Mouse (Mus musculus) liver, embryonic 16.5 days (tissue): ENCODE data around the gene Gm37419. TPM values are rescaled to one million over a fixed set of nuclear protein-coding genes. Genes with fewer than 3 reads are reported as not detected.

Experiments used
- ATAC-seq: fragments of 200-750 bp; cut with Nextera tagmentation; 2 replicates; pipeline ENCODE4 v1.8.0; 2017; ENCODE audit warnings: low read depth, mild to moderate bottlenecking, moderate number of reproducible peaks, moderate library complexity
- H3K27ac ChIP-seq: fragments of 300-500 bp; sonication (generic); 2 replicates; pipeline ENCODE4 v1.5.1; 2014; ENCODE audit warnings: mild to moderate bottlenecking, low read length
- H3K27me3 ChIP-seq: fragments of 300-500 bp; sonication (generic); 2 replicates; pipeline ENCODE4 v1.6.1; 2014; ENCODE audit warnings: low read depth, low read length, mixed read lengths; ENCODE audit not compliant: control insufficient read depth, insufficient read depth
- H3K36me3 ChIP-seq: fragments of 300-500 bp; sonication (generic); 2 replicates; pipeline ENCODE4 v1.6.1; 2014; ENCODE audit warnings: mild to moderate bottlenecking; ENCODE audit not compliant: control insufficient read depth, insufficient read depth
- H3K4me1 ChIP-seq: fragments of 300-500 bp; sonication (generic); 2 replicates; pipeline ENCODE4 v1.6.1; 2014; ENCODE audit warnings: low read depth, low read length, mixed read lengths; ENCODE audit not compliant: control insufficient read depth
- H3K4me2 ChIP-seq: fragments of 300-500 bp; sonication (generic); 2 replicates; pipeline ENCODE4 v1.6.1; 2014; ENCODE audit warnings: low read depth, low read length, mixed read lengths
- H3K4me3 ChIP-seq: fragments of 300-500 bp; sonication (generic); 2 replicates; pipeline ENCODE4 v1.5.1; 2014; ENCODE audit warnings: low read depth, mild to moderate bottlenecking, low read length
- H3K9ac ChIP-seq: fragments of 300-500 bp; sonication (generic); 2 replicates; pipeline ENCODE4 v1.6.1; 2014; ENCODE audit warnings: low read depth, low read length
- H3K9me3 ChIP-seq: fragments of 300-500 bp; sonication (generic); replicated peaks from 2 replicates; pipeline ENCODE4 v1.6.1; 2016; ENCODE audit warnings: low read length; ENCODE audit not compliant: control insufficient read depth
- WGBS: fragments of 180-500 bp; shearing (Covaris S2); extraction: QIAGEN DNeasy Blood & Tissue Kit; methylation state at CpG from one replicate; pipeline ENCODE4 v1.1.7; 2014; ENCODE audit not compliant: insufficient replicate concordance; 5-methylcytosine and 5-hydroxymethylcytosine counted together
- polyA plus RNA-seq: library from polyadenylated mRNA; unstranded; fragments of >200 nt; fragmentation: Nextera tagmentation; extraction: Ambion mirVana; gene quantifications from 2 replicates; pipeline ENCODE4 v1.2.1, GENCODE M21; 2015

Gm37419 gene
- polyA plus RNA-seq, 1 experiment from 2014 or later: not detected

DNA sequence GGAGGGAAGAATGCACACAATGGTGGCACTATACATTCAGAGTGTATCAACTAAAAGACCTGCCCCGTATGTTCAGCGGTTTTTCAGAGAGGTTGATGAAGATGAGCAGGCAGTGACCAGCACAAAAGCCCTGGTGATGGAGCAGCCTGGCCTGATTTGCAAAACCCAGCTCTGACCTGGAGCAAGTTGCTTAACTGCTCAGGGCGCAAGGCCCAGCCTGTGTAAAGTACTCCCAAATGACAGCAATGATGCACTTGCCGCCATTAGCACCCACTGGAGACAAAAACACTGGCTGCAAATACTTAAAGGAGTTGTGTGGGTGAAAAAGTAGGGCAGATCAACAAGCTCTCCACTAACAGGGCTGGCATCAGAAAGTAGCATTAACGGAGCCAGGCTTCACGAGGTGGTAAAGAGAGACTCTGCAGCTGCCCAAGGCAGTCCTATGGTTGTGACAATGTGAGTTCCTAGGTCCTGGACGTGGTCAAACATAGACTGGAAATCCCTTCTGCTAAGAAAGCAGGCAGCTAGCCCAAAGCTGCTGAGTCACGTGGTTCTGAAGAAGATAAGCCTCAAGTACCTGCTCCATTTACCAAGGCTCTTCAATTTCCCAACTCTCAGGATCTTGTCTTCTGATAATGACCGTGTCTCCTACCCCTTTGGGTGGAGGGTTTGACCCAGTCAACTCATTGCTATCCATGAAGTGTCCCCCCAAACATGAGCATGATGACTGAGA is 14.5 kb upstream of the Gm37419 start:
- Histone ChIP-seq H3K4me2 (no peak overlapping the region), H3K4me3 (no peak overlapping the region), H3K9ac (no peak overlapping the region), H3K4me1 (no peaks in the 10 kb centered on the region), H3K36me3 (no peaks in the 10 kb centered on the region), H3K27ac (no peak overlapping the region), H3K27me3 (no peaks in the 10 kb centered on the region), H3K9me3 (no peaks in the 10 kb centered on the region)
- no peak for ATAC-seq
- 60% methylated on average over 9 of the region's 9 CpGs for WGBS

DNA sequence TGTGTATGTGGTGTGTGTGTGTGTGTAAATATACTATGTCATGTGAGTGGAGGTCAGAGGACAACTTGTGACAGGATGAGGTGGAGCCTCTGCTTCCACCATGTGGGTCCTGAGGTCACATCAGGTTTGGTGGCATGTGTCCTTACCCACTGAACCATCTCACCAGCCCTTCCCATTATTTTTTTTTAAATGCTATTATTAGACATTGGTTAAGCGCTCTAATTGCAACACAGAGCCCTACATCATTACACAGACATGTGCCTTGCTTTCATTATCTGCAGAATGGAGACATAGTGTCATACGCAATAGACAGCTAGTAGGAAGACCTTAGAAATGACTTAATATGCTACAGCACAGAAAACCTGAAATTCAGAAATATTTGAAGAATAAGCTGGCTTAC is 12.1 kb upstream of the Gm37419 start:
- peaks cover 13% of the 10 kb centered on the region for H3K27me3 ChIP-seq
- H3K36me3 ChIP-seq: no peaks in the 10 kb centered on the region
- H3K4me2 ChIP-seq: no peak overlapping the region
- no peaks in the 10 kb centered on the region; the same call in 1 of the 2 replicates for H3K4me1 ChIP-seq
- no peak overlapping the region for H3K4me3 ChIP-seq
- H3K9ac ChIP-seq: no peak overlapping the region
- WGBS: 62% methylated on average over 2 of the region's 2 CpGs
- no peak; the same call in 1 of the 2 replicates for ATAC-seq
- H3K9me3 ChIP-seq: no peaks in the 10 kb centered on the region
- H3K27ac ChIP-seq: no peak overlapping the region

DNA sequence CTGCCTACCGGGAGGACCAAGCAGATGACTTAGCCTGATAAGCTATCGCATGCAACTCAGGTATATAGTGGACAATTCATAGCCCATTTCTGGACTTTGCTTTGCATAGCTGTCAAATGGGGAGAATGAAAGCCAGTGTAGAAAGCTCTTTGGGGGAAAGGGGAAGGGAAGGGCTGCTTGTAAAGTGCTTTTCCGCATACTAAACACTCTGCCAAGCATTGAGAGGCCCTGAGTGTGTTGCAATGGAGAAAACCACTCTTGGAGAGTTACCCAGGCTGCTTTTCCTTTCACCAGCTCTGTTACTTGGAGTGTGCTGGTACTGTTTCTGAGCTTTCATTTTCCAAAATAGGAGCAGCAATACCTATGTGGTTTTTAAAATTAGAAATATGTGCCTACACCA is 10.6 kb upstream of the Gm37419 start:
- no peak overlapping the region for H3K4me2 ChIP-seq
- H3K9ac ChIP-seq: no peak overlapping the region
- H3K4me3 ChIP-seq: no peak overlapping the region
- peaks cover 28% of the 10 kb centered on the region for H3K27me3 ChIP-seq
- H3K27ac ChIP-seq: no peak overlapping the region
- WGBS: 55% methylated on average over 3 of the region's 3 CpGs
- H3K9me3 ChIP-seq: no peaks in the 10 kb centered on the region
- H3K36me3 ChIP-seq: no peaks in the 10 kb centered on the region
- H3K4me1 ChIP-seq: no peaks in the 10 kb centered on the region; the same call in 1 of the 2 replicates
- ATAC-seq: no peak

DNA sequence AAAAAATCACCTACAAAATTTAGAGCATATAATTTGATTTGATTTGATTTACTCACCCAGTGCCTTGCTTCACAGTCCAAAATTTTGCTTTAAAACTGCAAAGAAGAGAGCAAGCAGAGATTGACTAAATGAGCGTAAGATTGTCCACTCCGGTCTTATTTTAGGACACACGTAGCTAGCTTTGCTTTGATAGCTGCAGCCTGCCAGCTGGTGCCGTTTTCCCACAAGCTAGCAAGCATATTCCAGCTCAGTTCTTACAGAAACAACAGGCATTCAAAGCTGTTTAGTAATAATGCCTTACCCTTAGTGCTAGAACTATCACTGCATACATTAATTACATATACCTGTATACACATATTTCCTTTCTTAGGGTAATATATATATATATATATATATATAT is 9.8 kb upstream of the Gm37419 start:
- Histone ChIP-seq H3K4me2 (no peak overlapping the region), H3K4me1 (no peaks in the 10 kb centered on the region; the same call in 1 of the 2 replicates), H3K4me3 (no peak overlapping the region), H3K36me3 (no peaks in the 10 kb centered on the region), H3K9me3 (no peaks in the 10 kb centered on the region), H3K27ac (no peak overlapping the region), H3K27me3 (peaks cover 36% of the 10 kb centered on the region), H3K9ac (no peak overlapping the region)
- WGBS: 71% methylated on average over 4 of the region's 4 CpGs
- ATAC-seq: no peak

DNA sequence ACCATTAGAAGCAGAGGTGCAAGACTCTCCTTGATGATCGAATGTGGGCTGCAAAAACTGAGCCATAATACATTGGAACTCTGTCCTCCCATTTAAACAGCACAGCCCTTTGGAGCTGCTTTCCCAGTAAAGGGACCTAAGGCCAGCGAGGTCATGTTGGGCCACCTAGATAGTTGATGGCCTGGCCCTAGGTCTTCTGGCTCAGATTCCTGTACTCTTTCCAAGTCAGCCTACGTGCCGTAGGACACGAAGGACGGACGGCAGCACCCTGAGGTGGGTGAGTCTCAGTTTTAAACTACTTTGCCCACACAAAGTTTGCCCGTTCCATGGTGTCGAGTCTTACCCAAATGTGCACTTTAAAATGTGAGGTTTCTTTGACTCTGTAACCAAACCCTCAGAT is 8.8 kb upstream of the Gm37419 start:
- 66% methylated on average over 9 of the region's 9 CpGs for WGBS
- H3K9me3 ChIP-seq: no peaks in the 10 kb centered on the region
- peaks cover 3% of the 10 kb centered on the region; the same call in 1 of the 2 replicates for H3K4me1 ChIP-seq
- H3K4me3 ChIP-seq: no peak overlapping the region
- no peak overlapping the region for H3K4me2 ChIP-seq
- ATAC-seq: no peak
- no peak overlapping the region for H3K9ac ChIP-seq
- peaks cover 45% of the 10 kb centered on the region for H3K27me3 ChIP-seq
- H3K27ac ChIP-seq: no peak overlapping the region
- H3K36me3 ChIP-seq: no peaks in the 10 kb centered on the region

DNA sequence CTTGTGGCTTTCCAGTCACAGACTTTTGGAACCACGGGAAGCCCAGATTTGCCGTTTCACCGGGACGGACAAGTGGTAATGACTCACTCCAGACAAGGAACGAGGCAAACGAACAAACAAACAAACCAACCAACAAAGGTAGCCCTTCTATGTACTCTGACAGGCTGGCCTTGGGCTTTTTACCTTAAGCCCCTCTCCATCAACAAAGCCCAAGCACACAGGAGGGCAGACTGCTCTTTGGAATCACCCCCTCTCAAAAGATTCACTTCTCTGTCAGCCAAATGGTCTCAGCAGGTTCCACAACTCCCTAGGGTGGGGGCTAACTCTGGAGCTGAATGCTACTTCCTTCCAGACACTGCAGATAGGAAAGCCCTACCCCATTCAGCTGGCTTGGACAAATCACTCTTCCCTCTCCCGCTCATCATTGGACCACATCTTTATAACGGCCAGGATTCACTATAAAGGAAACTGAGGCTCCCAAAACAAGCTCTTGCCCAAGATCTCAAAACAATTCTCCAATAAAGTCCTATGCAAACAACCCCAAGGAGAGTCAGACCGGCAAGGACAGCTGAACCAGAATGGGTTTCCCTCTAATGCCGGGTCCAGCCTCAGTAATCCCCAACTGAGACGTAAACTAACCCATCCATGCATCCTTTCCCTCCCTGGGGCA is 7.9 kb upstream of the Gm37419 start:
- no peaks in the 10 kb centered on the region for H3K36me3 ChIP-seq
- H3K27me3 ChIP-seq: peaks cover 54% of the 10 kb centered on the region
- H3K9ac ChIP-seq: no peak overlapping the region; the same call in 1 of the 2 replicates

DNA sequence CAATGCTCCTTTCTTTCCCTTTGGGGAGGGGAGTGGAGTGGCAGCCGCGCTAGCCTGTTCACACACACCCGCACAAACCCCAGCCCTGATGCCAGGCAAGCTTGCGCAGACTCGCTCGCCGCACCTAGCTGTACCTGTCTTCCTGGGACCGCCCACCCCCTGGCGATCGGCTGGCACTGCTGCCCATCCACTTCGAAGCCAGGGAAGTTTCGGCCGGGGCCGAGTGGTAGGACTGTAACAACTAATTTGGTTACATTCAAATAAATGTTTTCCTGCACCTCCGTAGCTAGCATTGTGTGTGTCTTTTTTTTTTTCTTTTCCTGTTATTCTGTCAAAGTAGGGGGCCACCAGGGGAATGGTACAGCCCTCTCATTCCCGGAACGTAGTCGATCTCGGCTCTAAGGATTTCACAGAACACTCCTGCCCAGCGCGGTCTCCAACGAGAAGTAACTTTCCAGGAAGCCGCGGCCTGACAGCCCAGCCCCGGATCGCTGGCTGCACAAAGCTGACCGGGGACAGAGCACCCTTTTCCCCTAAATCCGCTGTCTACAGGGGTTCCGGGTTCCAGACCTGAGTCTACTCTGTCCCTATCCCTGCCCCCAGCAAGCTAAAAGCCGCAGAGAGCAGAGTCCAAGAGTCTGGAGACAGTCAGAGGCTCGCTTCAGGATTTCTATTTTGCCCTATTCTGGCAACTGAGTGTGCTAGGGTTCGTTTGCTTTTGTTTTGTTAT is 7.1 kb upstream of the Gm37419 start:
- peak overlapping the region; percentile 20; the same call in 1 of the 2 replicates for H3K9ac ChIP-seq
- H3K27ac ChIP-seq: no peak overlapping the region
- WGBS: 1% methylated on average over 32 of the region's 32 CpGs
- peaks cover 62% of the 10 kb centered on the region for H3K27me3 ChIP-seq
- H3K4me2 ChIP-seq: peak overlapping the region; percentile 77
- H3K36me3 ChIP-seq: no peaks in the 10 kb centered on the region
- H3K4me1 ChIP-seq: peaks cover 3% of the 10 kb centered on the region; the same call in 1 of the 2 replicates
- ATAC-seq: no peak
- no peaks in the 10 kb centered on the region for H3K9me3 ChIP-seq
- peak overlapping the region; percentile 45 for H3K4me3 ChIP-seq

More for the DNA sequence above, 7.9 kb upstream of the Gm37419 start:
- peaks cover 3% of the 10 kb centered on the region; the same call in 1 of the 2 replicates for H3K4me1 ChIP-seq
- peak overlapping the region; percentile 77 for H3K4me2 ChIP-seq
- H3K9me3 ChIP-seq: no peaks in the 10 kb centered on the region
- no peak overlapping the region for H3K27ac ChIP-seq
- ATAC-seq: no peak
- WGBS: 5% methylated on average over 11 of the region's 11 CpGs
- H3K4me3 ChIP-seq: peak overlapping the region; percentile 45; the same call in 1 of the 2 replicates

DNA sequence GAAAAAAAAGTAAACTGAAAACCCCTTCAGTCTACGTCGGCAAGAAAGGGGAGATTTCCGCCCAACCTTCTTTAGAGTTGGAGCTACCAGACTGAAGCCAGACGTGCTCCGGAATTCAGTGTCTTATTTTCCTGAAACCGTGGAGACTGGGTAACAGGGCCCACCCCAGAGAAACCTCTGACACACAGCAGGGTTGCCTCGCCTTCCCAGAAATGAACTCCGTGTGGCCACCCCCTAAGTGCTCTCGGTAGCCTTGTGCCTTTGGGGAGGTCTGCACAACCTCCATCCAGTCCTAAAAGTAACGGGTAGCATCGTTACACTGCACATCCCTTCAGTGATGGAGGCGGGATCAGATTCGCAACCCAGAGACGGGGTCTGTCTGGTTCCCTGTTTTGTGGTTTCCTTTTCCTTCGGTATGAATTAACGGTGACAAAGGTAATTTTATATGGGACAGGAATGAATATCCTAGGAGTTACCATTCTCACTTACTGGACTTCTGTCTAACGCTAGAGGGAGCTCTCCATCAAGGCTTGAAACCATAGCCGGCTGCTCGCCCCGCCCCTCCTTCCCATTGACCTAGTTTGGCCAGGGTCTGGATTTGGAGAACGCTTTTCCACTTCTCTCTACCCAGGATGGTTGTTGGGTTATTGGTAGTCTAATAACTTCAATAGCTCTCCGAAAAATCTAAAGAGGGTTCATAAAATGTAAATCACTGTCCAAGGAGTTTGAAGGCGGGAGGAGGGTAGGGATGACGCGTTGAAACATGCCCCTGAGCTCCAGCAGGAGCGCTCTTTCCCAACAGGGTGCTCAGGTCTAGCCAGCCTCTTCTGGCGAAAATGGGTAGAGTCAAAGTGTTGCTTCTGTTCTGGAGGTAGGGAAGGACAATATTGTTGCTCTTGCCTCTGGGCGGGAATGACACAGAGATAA is 6.1 kb upstream of the Gm37419 start:
- 3% methylated on average over 28 of the region's 28 CpGs for WGBS
- Histone ChIP-seq H3K9ac (no peak overlapping the region), H3K9me3 (no peaks in the 10 kb centered on the region), H3K27me3 (peaks cover 73% of the 10 kb centered on the region), H3K4me2 (peak overlapping the region; percentile 77), H3K4me1 (peaks cover 3% of the 10 kb centered on the region; the same call in 1 of the 2 replicates), H3K27ac (no peak overlapping the region), H3K4me3 (peak overlapping the region; percentile 58), H3K36me3 (no peaks in the 10 kb centered on the region)
- peak; percentile 43 for ATAC-seq
